Mouse (Mus musculus) kidney, adult 9 months (tissue): ENCODE measurements around the gene Abhd11.
"Not testable (repeated sequence)": the region's sequence is repeated elsewhere in the genome, so short reads cannot be mapped to it uniquely, and the experiment has no call there.

ENCODE experiments used
- DNase-seq: peaks from one replicate; pipeline ENCODE4 v3.0.0; 2022

The Abhd11 gene

GRCm38 (mm10) chr5:135008671-135009589, at the start of gene Abhd11:
Gene Abhd11 (plus strand): TSS chr5:135009152.
- peak; percentile 100 for DNase-seq

GRCm38 (mm10) chr5:134960430-134960829, 48.5 kb upstream of the Abhd11 start:
- no peak for DNase-seq

- DNase-seq, result no peak
Observed at GRCm38 (mm10) chr5:134961519-134961918, 47.4 kb upstream of the Abhd11 start.

GRCm38 (mm10) chr5:134963546-134963945, 45.4 kb upstream of the Abhd11 start:
- DNase-seq, result peak; percentile 38

- not testable (repeated sequence) for DNase-seq
Observed at GRCm38 (mm10) chr5:134964655-134965054, 44.3 kb upstream of the Abhd11 start.

- peak; percentile 83 for DNase-seq
Observed at GRCm38 (mm10) chr5:134965473-134965851, 43.5 kb upstream of the Abhd11 start.

- DNase-seq, result peak; percentile 62
Observed at GRCm38 (mm10) chr5:134965852-134966821, 42.8 kb upstream of the Abhd11 start.

GRCm38 (mm10) chr5:134967164-134967944, 41.6 kb upstream of the Abhd11 start:
- no peak for DNase-seq

GRCm38 (mm10) chr5:134970671-134971070, 38.3 kb upstream of the Abhd11 start:
- no peak for DNase-seq

GRCm38 (mm10) chr5:134973081-134973480, 35.9 kb upstream of the Abhd11 start:
- no peak for DNase-seq

GRCm38 (mm10) chr5:134973526-134973925, 35.4 kb upstream of the Abhd11 start:
- DNase-seq, result no peak

- no peak for DNase-seq
Observed at GRCm38 (mm10) chr5:134974294-134974693, 34.7 kb upstream of the Abhd11 start.

- DNase-seq, result no peak
Observed at GRCm38 (mm10) chr5:134974921-134975320, 34.0 kb upstream of the Abhd11 start.

GRCm38 (mm10) chr5:134976164-134976563, 32.8 kb upstream of the Abhd11 start:
- DNase-seq, result no peak

GRCm38 (mm10) chr5:134976577-134977250, 32.2 kb upstream of the Abhd11 start:
- DNase-seq, result no peak

- DNase-seq, result no peak
Observed at GRCm38 (mm10) chr5:134977837-134978236, 31.1 kb upstream of the Abhd11 start.

- peak; percentile 38 for DNase-seq
Observed at GRCm38 (mm10) chr5:134981149-134981548, 27.8 kb upstream of the Abhd11 start.

GRCm38 (mm10) chr5:134983111-134983510, 25.8 kb upstream of the Abhd11 start:
- no peak for DNase-seq

- DNase-seq, result no peak
Observed at GRCm38 (mm10) chr5:134983771-134984170, 25.2 kb upstream of the Abhd11 start.

GRCm38 (mm10) chr5:134985633-134986297, 23.2 kb upstream of the Abhd11 start, which contains the start of gene Cldn3:
Gene Cldn3 (plus strand): TSS chr5:134986214.
- DNase-seq, result peak; percentile 82
